Mouse (Mus musculus) cerebellum, adult 9-11 months (tissue): ENCODE measurements around the gene Smtn.

ENCODE experiments used
- DNase-seq: peaks from one replicate; pipeline ENCODE4 v3.0.0; 2022

Gene Smtn

DNA sequence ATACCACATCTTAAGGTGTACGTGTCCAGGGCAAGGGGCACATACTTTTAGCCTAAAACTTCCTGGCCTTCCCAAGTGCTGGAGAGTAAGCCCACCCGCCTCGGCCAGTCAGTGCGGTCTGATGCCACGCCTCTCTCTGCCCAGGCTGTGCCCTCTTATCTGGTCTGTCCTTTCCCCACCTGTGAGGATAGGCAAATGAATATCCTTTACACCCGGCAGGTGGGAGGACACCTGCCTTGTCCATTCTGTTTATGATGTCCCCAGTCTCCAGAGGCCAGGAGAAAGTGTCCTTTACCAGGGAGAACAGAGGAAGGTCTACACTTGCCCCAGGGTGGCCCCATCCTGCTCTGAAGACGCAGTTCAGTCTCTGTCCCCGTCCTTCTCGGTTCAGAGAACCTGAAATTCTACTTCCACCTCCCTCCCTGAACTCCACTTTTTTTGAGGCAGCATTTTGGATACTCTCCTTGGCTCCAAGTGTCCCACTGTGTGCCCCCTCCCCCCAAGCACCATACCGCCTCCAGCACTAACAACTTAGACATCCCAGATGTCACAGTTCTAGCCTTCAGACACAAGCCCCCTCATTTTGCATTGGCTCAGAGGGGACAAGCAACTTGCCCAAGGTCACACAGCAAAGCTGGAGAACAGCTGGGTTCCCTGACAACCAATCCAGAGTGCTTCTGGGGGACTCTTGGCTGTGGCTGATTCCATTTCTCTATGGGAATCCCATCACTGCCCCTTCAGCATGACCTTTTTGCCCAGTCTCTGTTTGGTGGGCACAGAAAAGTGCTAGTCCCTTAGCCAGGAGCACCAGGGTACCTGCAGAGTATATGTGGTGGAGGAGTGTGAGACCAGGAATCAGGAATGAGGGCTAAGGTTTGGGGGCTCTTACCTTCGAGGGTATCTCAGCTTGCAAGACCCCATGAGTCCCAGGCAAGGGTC is 36.4 kb downstream of the Smtn start:
- peak; percentile 64 for DNase-seq

DNA sequence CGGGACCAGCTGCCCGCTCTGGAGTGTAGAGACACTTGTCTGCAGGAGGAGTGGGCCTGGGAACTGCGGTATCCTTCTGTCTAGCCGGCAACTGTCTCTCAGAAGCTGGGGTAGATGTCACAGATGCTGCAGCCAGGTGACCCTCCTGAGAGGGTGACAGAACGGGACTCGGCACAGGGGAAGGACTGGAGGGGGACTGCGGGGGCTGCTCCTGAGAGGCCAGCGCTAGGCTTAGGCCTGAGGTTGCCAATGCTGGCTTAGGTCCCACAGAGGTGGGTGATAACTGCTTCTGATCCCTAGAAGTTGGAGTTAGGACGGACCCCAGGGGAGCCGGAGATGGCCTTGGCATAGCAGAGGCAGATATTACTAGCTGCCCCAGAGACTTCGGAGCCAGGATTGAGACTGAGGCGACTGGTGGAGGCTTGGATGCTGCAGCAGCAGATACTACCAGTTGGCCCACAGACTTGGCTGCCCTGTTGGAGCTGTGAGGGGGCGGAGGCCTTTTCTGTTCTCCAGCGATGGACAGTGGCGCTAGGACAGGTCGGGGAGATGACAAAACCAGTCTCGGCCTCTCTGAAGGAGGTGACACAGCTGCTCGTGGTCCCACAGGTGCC is 37.8 kb downstream of the Smtn start:
- peak; percentile 72 for DNase-seq

DNA sequence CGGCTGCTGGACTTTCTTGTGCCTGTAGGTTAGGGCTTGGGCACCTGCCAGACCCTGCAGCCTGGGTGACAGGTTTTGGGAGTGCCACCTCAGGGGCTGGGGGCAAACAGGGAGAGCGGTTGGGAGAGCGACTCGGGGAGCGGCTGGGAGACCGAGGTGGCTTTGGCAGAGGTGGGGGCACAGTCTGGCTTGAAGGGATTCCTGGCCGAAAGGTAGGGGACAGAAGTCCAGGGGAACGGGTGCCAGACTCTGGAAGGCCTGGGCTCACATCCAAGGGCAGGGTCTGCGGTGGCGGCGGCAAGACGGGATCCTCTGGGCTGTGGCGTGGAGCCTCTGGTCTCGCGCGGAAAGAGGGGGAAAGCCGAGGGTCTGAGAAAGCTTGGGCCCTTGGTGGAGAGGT is 38.4 kb downstream of the Smtn start:
- DNase-seq, result peak; percentile 72

DNA sequence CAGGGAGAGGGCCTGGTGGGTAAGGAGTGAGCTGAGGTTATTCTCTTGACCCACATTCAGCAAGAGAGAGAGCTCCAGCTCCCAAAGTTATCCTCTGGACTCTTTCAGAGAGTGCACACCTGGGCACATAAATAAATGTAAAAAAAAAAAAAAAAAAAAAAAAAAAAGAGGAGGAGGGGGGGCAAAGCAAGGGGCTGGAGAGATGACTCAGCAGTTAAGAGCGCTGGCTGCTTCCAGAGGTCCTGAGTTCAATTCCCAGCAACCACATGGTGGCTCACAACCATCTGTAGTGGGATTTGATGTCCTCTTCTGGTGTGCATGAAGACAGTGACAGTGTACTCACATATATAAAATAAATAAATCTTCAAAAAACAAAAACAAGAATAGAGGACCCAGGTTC is 43.1 kb downstream of the Smtn start:
- no peak for DNase-seq

DNA sequence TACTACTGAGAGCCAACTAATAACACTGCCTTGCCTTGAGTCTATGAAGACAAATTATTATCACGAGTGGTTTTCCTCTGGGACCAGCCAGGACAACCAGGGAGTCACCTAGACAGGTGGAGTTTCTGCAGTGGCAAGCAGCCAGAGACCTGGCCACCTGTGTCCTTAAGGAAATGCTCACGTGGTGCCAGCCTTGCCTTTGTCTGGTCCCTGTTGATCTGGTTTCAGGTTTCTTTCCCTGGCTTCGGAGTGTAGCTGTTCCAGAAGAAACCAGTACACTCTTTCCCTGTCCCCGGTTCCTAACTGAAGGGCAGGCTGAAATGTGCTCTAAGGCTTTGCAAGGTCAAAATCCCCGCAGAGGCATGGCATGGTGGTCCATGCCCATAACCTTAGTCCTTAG is 43.7 kb downstream of the Smtn start:
- peak; percentile 56 for DNase-seq

DNA sequence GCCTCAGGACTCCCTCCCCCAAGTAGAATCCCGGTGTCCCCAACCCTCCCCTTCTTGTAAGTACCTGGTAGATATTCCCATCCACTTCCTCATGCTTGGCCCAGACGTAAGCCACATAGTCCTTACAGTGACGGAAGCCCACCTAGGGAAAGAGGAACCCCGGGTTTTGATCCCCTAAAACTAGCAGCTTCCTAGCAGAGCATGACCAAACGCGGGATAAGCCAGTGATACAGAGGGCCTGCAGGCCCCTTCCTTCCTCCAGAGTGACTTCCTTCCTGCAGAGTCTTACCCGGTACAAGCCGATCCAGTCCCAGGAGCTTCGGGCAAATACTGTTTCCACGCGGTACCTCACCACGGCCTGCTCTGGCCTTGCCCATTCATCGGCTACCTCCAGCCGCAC is 44.9 kb downstream of the Smtn start:
- peak; percentile 23 for DNase-seq

DNA sequence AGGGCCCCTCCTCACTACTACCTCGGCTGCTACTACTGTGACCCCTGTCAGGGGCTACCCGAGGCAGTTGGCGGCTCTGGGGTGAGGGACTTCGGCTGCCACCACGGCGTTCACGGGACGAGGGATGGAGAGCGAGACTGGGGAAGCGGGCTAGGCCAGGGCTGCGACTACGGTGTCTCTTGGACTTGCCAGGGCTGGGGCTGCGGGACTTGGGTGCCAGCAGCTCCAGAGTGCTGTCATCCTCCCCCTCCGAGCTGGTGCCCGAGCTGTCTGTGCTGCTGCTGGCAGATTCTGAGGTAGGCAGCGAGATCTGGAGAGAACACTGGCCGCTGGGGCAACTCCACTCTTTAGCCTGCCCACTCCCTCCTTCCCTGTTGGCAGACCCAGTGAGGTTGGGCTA is 45.6 kb downstream of the Smtn start:
- peak; percentile 38 for DNase-seq

DNA sequence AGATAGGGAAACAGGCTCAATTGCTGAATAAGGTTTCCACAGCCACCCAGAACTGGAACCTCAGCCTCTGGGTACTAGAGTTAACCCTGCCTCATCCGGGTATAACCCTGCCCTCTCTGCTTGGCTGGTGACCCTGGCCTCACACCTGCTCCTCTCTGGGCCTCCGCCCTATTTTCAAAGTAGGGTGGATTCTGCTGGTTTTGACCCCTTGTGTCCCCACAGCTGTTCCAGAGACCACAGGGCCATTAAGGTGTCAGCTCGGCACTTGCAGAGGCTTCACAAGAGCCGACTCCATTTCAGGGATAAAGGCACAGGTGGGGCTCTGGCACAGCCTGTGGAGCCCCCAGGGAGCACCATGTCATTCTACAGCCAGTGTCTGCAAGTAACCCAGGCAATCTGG is 47.7 kb downstream of the Smtn start:
- peak; percentile 45 for DNase-seq

DNA sequence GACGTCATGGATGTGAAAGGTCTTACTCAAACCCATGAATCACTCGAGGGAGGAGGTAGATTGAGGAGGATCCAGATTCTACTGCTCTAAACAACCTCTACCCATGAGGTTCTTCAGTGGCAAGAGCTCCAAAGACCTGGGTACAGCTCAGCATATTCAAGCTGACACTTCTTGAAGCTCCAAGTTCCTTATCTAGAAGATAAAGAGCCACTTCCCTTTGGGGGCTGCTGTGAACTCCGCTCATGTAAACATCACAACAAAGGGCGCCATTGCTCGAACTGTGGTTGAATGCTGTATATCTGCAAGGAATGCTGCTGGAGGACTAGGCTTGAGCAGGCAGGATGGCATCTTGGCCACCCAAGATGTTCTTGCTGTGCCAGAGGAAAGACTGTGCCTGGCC is 51.4 kb downstream of the Smtn start:
- no peak for DNase-seq

DNA sequence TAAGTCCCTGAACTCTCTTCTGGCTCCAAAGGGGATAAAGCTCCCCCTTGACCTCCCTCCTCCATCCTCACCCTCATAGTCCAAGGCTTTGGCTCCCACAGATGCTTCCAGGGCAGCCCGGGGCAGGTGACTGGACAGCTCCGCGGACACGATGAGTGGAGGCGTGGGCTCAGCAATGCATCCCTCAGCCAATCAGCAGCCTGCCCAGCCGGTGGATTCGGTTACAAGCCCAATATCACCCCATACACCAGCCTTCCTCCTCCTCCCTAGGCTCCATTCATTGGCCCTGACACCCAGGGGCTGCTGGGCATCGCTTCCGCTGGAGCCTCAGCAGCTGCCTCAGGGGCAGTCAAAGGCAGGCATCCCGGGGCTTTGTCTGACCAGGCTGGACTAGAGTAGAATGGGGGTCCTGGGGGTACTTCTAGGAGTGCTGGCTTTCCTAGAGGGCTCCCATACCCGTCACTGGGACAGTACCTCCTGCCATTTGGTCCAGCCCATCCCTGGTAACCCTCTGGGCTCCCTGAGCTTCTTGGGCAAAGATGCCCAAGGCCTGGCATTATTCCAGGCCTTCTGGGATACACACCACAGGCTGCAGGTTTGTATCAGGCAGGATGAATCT is 52.4 kb downstream of the Smtn start, which contains the start of gene Pla2g3:
Gene Pla2g3, plus strand, starts transcription at position 333 of the 619 bp plus-strand sequence.
- DNase-seq, result peak; percentile 51

DNA sequence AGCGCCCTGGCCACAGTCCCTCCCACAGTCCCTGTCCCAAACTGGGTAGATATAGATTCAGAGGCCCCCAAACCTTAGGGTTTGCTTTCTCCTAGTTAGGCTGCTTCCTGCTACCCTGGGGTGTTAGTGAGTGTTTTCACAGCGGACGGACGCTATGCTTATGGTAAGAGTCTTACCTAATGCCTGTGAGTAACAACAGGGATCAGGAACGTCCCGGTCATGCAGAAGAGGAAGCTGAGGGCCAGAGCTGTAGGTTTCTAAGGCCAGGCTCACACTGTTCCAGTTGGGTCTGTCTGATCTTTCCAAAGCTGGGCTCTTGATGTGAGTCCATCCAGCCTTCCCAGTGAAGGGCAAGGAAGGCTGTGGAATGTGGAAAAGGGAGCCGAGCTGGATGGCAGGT is 54.1 kb downstream of the Smtn start:
- DNase-seq, result no peak

DNA sequence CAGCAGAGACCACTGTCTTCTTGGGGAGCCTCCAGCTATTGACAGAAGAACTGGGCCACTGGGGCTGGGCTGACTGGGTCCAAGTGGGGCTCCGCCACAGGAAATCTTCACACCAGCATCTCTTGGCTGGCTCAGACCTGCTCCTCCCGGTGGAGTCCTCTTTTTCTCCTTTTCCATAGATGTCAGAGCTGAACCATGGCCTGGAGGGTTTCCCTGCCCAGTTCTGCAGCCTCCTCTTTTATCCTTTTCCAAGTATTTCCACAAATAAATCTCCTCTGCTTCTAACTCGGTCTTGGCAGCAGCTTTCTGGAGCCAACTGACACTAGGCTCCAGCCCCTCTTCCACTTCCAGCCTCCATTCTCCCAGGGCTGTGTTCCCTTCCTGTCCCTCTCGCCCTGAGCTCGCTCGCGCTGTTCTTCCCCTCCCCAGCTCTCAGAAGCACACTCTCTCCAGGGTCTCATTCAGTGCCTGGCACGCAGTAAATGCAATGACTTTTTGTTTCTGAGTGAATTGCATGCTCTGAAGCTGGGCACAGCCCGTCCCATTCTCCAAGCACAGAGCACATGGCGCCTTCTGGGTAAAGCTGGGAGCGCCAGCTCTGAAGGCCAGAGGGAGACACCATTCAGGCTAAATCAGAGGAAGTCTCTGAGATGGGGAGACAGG is 56.3 kb downstream of the Smtn start:
- DNase-seq, result no peak

DNA sequence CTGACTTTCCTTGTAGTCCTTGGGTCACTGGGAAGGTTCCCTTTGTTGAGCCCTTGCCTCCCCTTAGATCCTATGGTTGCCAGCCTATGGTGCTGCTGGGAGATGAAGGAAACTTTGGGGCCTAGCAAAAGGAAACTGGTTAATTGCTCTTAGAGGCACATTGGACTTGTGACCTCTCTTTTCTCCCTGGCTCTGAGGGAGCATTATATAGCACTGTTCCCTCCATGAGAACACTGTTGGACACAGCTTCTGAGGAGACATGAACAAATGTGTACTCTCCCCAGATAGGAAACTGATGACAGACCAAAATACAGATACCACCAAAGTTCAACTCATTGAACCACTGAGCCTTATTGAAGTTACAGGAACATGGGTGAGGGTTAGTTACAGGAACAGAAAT is 64.9 kb downstream of the Smtn start:
- DNase-seq, result no peak

DNA sequence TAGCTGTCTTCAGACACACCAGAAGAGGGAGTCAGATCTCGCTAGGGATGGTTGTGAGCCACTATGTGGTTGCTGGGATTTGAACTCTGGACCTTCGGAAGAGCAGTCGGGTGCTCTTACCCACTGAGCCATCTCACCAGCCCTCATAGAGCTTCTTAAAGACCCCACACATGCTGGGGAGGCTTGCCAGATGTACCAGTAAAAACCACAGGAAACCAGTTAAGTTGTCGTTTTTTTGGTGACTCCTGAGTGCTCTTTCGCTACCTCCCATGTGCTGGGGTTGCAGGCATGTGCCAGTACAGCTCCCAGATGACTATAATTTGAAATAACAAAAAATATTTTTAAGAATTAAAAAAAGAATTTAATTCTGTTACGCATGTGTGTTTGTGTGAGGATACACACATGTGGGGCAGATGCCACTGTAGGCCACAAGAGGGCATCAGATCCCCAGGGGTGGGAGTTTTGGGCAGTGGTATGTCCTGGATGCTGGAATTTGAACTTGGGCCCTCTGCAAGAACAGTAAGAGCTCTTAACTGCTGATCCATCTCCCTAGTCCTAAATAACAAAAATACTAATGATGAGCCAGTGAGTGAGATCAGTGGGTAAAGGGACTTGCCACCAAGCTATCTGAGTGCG is 65.8 kb downstream of the Smtn start:
- DNase-seq, result no peak

DNA sequence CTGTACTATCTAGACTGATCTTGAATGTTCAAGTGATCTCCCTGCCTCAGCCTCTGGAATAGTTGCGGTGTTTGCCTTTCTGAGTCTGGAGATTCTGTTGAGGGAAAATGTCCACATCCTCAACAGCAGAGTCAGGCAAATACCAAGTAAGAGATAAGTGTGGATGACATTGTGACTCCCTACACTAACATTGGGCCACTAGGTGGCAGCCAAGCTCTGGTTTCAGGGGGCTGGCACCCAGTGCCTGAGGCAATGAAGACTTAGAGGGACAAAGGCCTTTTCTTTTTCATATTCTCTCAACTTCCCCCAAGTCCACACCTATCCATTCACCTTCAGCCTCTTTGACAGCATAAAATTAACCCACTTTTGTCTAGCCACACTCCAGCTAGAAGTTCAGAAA is 67.9 kb downstream of the Smtn start:
- peak; percentile 88 for DNase-seq

DNA sequence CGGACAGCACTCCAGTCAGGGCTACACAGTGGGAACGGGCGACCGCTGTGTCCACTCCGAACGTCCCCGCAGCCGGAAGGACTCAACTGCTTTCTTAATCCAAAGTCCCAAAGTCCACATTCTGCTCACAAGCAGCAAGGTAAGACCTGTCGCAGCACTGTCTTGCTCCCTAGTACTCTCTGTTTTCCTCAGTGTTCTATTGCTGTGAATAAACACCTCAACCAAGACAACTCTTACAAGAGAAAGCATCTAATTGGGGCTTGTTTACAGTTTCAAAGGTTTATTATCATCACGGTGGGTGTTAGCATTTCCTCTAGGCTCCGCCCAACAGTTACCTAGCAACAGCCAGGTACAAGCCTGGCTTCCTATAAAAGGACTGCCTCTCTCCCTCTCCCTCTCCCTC is 69.0 kb downstream of the Smtn start:
- no peak for DNase-seq
